Mouse (Mus musculus) kidney, postnatal 0 days (tissue): ENCODE measurements around the gene Spata13. TPM values are rescaled to one million over a fixed set of nuclear protein-coding genes. Genes with fewer than 3 reads are reported as not detected.

Experiments
- ATAC-seq: fragments of 200-750 bp; cut with Nextera tagmentation; replicated peaks from 2 replicates; pipeline ENCODE4 v1.8.0; 2017; ENCODE audit warnings: low read depth, moderate number of reproducible peaks, moderate TSS enrichment, moderate library complexity; ENCODE audit not compliant: low FRiP score
- DNase-seq: peaks from one replicate; pipeline ENCODE4 v3.0.0-alpha.2; 2016; ENCODE audit warnings: low spot score
- H3K27ac ChIP-seq: fragments of 300-500 bp; sonication (generic); 2 replicates; pipeline ENCODE4 v1.5.1; 2014; ENCODE audit warnings: mild to moderate bottlenecking
- H3K27me3 ChIP-seq: fragments of 300-500 bp; sonication (generic); 2 replicates; pipeline ENCODE4 v1.6.1; 2014; ENCODE audit warnings: low read length, mixed read lengths; ENCODE audit not compliant: insufficient read depth
- H3K36me3 ChIP-seq: fragments of 300-500 bp; sonication (generic); 2 replicates; pipeline ENCODE4 v1.6.1; 2014; ENCODE audit warnings: low read length, mixed read lengths; ENCODE audit not compliant: insufficient read depth
- H3K4me1 ChIP-seq: fragments of 300-500 bp; sonication (generic); replicated peaks from 2 replicates; pipeline ENCODE4 v1.6.1; 2014; ENCODE audit warnings: antibody characterized with exemption, low read length, mixed read lengths; ENCODE audit not compliant: insufficient read depth
- H3K4me2 ChIP-seq: fragments of 300-500 bp; sonication (generic); 2 replicates; pipeline ENCODE4 v1.6.1; 2014; ENCODE audit warnings: mild to moderate bottlenecking, low read length, moderate library complexity, mixed read lengths
- H3K4me3 ChIP-seq: fragments of 300-500 bp; sonication (generic); replicated peaks from 2 replicates; pipeline ENCODE4 v1.5.1; 2014; ENCODE audit warnings: low read depth, low read length
- H3K9ac ChIP-seq: fragments of 300-500 bp; sonication (generic); 2 replicates; pipeline ENCODE4 v1.6.1; 2014; ENCODE audit warnings: low read depth, low read length
- H3K9me3 ChIP-seq: fragments of 300-500 bp; sonication (generic); replicated peaks from 2 replicates; pipeline ENCODE4 v1.6.1; 2016; ENCODE audit warnings: low read length, inconsistent platforms, mixed read lengths
- CTCF ChIP-seq: IDR thresholded peaks from 2 replicates; pipeline ENCODE4 v1.5.1; 2016; ENCODE audit warnings: antibody characterized with exemption, low read depth, mild to moderate bottlenecking, moderate library complexity
- WGBS: fragments of 180-500 bp; shearing (Covaris S2); extraction: QIAGEN DNeasy Blood & Tissue Kit; methylation state at CpG from one replicate; pipeline ENCODE4 v1.1.7; 2014; 5-methylcytosine and 5-hydroxymethylcytosine counted together
- polyA plus RNA-seq: library from polyadenylated mRNA; unstranded; fragments of >200 nt; fragmentation: Nextera tagmentation; extraction: Ambion mirVana; gene quantifications from 2 replicates; pipeline ENCODE4 v1.2.1, GENCODE M21; 2015

Spata13 gene
- polyA plus RNA-seq, 1 experiment from 2014 or later: 47.4 TPM

GRCm38 (mm10) chr14:60663309-60663940 is 29.6 kb downstream of the Spata13 start:
- H3K4me1 ChIP-seq: peaks cover 26% of the 10 kb centered on the region; the same call in 1 of the 2 replicates
- WGBS: 63% methylated on average over 11 of the region's 11 CpGs
- H3K9ac ChIP-seq: no peak overlapping the region
- H3K27ac ChIP-seq: peak overlapping the region; percentile 66
- no peak overlapping the region for H3K4me3 ChIP-seq
- TF ChIP-seq CTCF: no peak
- H3K27me3 ChIP-seq: no peaks in the 10 kb centered on the region
- H3K36me3 ChIP-seq: 0 out of 2 replicates have a peak, but pooled peaks cover 3% of the 10 kb centered on the region
- no peaks in the 10 kb centered on the region for H3K9me3 ChIP-seq
- no peak overlapping the region for H3K4me2 ChIP-seq
- DNase-seq (no peak), ATAC-seq (no peak)

DNA sequence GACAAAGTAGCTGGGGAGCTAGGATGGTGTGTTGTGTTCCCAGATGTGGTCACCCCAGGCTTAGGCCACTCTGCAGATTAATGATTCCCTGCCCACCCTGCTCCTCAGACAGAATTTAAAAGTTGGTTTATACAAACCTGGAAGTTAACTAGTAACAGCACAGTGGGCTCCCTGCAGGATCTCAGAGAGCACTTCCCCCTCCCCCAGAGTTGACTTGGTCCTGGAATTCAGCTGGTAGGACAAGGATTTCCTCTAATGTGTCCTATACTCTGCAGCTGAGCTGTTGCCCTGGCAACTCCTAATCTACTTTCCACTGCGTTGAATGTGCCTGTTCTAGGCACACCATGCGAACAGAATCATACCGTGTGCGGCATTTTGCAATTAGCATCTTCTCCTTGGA is 30.8 kb downstream of the Spata13 start:
- TF ChIP-seq CTCF: no peak
- WGBS: 43% methylated on average over 4 of the region's 4 CpGs
- H3K9me3 ChIP-seq: no peaks in the 10 kb centered on the region
- no peaks in the 10 kb centered on the region for H3K27me3 ChIP-seq
- peak; percentile 85; the same call in 1 of the 2 replicates for ATAC-seq
- H3K9ac ChIP-seq: no peak overlapping the region
- peak overlapping the region; percentile 48 for H3K27ac ChIP-seq
- DNase-seq: peak; percentile 60
- peaks cover 24% of the 10 kb centered on the region; the same call in 1 of the 2 replicates for H3K4me1 ChIP-seq
- H3K4me3 ChIP-seq: no peak overlapping the region
- peak overlapping the region; percentile 16; the same call in 1 of the 2 replicates for H3K4me2 ChIP-seq
- 0 out of 2 replicates have a peak, but pooled peaks cover 3% of the 10 kb centered on the region for H3K36me3 ChIP-seq

GRCm38 (mm10) chr14:60665263-60665662 is 31.5 kb downstream of the Spata13 start:
- Histone ChIP-seq H3K36me3 (0 out of 2 replicates have a peak, but pooled peaks cover 3% of the 10 kb centered on the region), H3K4me3 (no peak overlapping the region), H3K4me1 (peaks cover 20% of the 10 kb centered on the region; the same call in 1 of the 2 replicates), H3K9me3 (no peaks in the 10 kb centered on the region), H3K9ac (no peak overlapping the region), H3K4me2 (0 out of 2 replicates have a peak overlapping the region, but pooled peaks have one; percentile 16), H3K27ac (peak overlapping the region; percentile 47), H3K27me3 (no peaks in the 10 kb centered on the region)
- no peak for TF ChIP-seq CTCF
- ATAC-seq (no peak), DNase-seq (peak; percentile 35)
- 31% methylated on average over 6 of the region's 6 CpGs for WGBS

DNA sequence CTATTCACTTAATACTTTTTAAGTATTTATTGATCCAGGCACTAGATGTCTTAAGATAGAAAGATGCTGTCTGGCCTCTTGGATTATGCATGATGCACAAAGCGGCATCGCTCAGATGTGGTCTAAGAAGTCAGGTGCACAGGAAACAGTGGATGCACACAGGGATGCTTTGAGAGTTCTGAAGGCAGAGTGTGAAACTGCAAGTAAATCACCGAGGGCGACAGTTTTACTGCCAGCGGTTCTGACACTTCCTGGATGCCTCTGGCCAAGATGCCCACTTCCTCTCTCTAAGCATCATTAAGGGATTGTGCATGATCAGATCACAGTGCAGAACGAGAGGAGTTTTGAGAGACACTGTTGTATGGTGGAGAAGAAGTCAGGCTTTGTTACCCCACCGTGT is 32.5 kb downstream of the Spata13 start:
- Histone ChIP-seq H3K9ac (no peak overlapping the region), H3K4me1 (peaks cover 20% of the 10 kb centered on the region; the same call in 1 of the 2 replicates), H3K27ac (no peak overlapping the region), H3K27me3 (no peaks in the 10 kb centered on the region), H3K4me2 (no peak overlapping the region), H3K4me3 (no peak overlapping the region), H3K9me3 (no peaks in the 10 kb centered on the region), H3K36me3 (no peaks in the 10 kb centered on the region)
- DNase-seq: no peak
- TF ChIP-seq CTCF: no peak
- no peak for ATAC-seq
- WGBS: 35% methylated on average over 7 of the region's 7 CpGs

DNA sequence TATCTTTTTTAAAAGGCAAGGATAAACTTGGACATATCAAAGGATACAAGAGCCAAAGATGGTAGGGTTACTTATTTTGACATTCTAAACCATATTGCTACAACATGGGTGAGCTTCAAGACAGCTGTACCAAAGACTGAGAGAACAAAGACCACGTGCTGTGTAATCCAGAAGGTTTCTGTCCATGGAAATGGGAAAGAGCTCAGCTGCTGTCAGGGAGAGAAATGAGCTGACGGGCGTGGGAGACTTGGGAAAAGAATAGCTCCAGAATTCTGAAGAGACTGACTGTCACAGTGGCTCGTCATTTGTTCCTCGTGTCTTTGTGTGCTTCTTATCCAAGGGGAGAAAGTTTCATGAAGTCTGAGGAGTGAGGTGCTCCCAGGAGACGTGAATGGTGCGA is 36.4 kb downstream of the Spata13 start:
- no peaks in the 10 kb centered on the region for H3K36me3 ChIP-seq
- H3K4me1 ChIP-seq: peaks cover 4% of the 10 kb centered on the region
- H3K4me3 ChIP-seq: no peak overlapping the region
- 65% methylated on average over 7 of the region's 7 CpGs for WGBS
- ATAC-seq: no peak
- no peak overlapping the region for H3K27ac ChIP-seq
- H3K9ac ChIP-seq: no peak overlapping the region
- H3K27me3 ChIP-seq: no peaks in the 10 kb centered on the region
- no peaks in the 10 kb centered on the region for H3K9me3 ChIP-seq
- no peak for TF ChIP-seq CTCF
- no peak for DNase-seq
- no peak overlapping the region for H3K4me2 ChIP-seq

DNA sequence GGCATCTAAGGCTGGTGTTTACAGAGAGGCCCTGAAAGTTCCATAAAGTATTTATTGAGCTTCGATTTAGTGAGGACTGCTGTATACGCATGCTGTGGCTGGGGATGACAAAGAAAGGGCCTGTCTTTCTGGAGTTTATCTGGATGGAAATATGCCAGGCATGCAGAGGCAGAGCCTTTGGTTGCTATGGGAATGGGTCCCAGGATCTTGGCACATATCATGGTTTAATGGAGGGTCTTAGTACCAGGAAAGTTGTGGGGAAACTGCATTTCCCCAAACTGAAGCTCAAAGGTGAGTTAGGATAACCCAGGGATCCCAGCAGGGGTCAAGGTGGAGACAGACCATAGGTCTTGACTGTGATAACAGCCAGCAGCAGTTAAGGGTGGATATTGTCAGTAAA is 37.7 kb downstream of the Spata13 start:
- Histone ChIP-seq H3K4me2 (no peak overlapping the region), H3K36me3 (no peaks in the 10 kb centered on the region), H3K27me3 (no peaks in the 10 kb centered on the region), H3K9me3 (no peaks in the 10 kb centered on the region), H3K4me1 (no peaks in the 10 kb centered on the region; the same call in none of the 2 replicates), H3K4me3 (no peak overlapping the region), H3K9ac (no peak overlapping the region), H3K27ac (no peak overlapping the region)
- DNase-seq (no peak), ATAC-seq (no peak)
- TF ChIP-seq CTCF: no peak
- 76% methylated on average over 2 of the region's 2 CpGs for WGBS

GRCm38 (mm10) chr14:60675697-60676096 is 41.9 kb downstream of the Spata13 start:
- Histone ChIP-seq H3K4me2 (no peak overlapping the region), H3K4me1 (no peaks in the 10 kb centered on the region; the same call in 1 of the 2 replicates), H3K4me3 (no peak overlapping the region), H3K27me3 (no peaks in the 10 kb centered on the region), H3K9ac (no peak overlapping the region), H3K9me3 (no peaks in the 10 kb centered on the region), H3K27ac (no peak overlapping the region), H3K36me3 (no peaks in the 10 kb centered on the region)
- WGBS: 69% methylated on average over 4 of the region's 4 CpGs
- no peak for ATAC-seq
- no peak for TF ChIP-seq CTCF
- DNase-seq: no peak
